Mouse (Mus musculus): ENCODE results near the gene Ado.

- TF ChIP-seq CTCF (IDR thresholded peaks at IDR 0.05; ENCODE audit: low read depth) (no peak), EP300 (IDR thresholded peaks at IDR 0.05; ENCODE audit: low read depth) (no peak)
These were observed 35.9 kb downstream of the Ado start for GRCm38 (mm10) chr10:67512871-67513270.
